Mouse (Mus musculus): ENCODE results near the gene Tspan18.

GRCm38 (mm10) chr2:93269611-93270010 is 64.7 kb downstream of the Tspan18 start:
- TF ChIP-seq CTCF (IDR thresholded peaks at IDR 0.05; ENCODE audit: low read depth), result no peak
- no peak for TF ChIP-seq EP300 (IDR thresholded peaks at IDR 0.05; ENCODE audit: low read depth)

Measured in liver, embryonic 14.5 days (tissue).